Mouse (Mus musculus): Measurements from ENCODE around the gene Tfap2c.

GRCm38 (mm10) chr2:172561016-172561415 lies 11.6 kb downstream of the Tfap2c start:
- no peak for TF ChIP-seq CTCF (IDR thresholded peaks at IDR 0.05; ENCODE audit: extremely low read depth, insufficient read length, insufficient replicate concordance, low read depth, low read length)
- no peak for TF ChIP-seq POLR2A (IDR thresholded peaks at IDR 0.05; ENCODE audit: low read depth, low read length)

Data from small intestine, adult 2 months (tissue).